29 mouse cellular contexts compared by ENCODE assay signal in genomic region chr16:31327891-31328290, GRCm38 (mm10). TPM values are rescaled to one million over a fixed set of nuclear protein-coding genes. Genes with fewer than 3 reads are reported as not detected.
DNase-seq lines count a peak whose midpoint lies in the region; ATAC-seq and TF ChIP-seq lines count a peak whose summit lies in the region.
"Had no signal": no experiment of that assay in that cellular context is flagged by ENCODE, and none has a peak within 500 bp of the region (broad histone marks: within the 10 kb centered on the region; RNA-seq: fewer than 3 reads in every experiment).

No protein-coding gene starts in this region.

- 0 out of 2 replicates have a peak overlapping the region, but pooled peaks have one; percentile 22 for H3K27ac ChIP-seq in heart, postnatal 0 days (ENCODE audit: low read depth)
- H3K27ac ChIP-seq in heart, embryonic 11.5 days (ENCODE audit: low read depth, low read length), result no peak overlapping the region
- peak overlapping the region; percentile 70 for H3K27ac ChIP-seq in lung, embryonic 16.5 days (ENCODE audit: low read length)
- H3K27ac ChIP-seq: hindbrain, embryonic 12.5 days; hindbrain, postnatal 0 days; intestine, embryonic 15.5 days; limb, embryonic 13.5 days; liver, embryonic 13.5 days; midbrain, embryonic 12.5 days; neural tube, embryonic 12.5 days had no signal

- no peak for TF ChIP-seq EP300 in heart, postnatal 0 days (IDR thresholded peaks at IDR 0.05; ENCODE audit: low read depth)

- no peaks in the 10 kb centered on the region for H3K36me3 ChIP-seq in heart, postnatal 0 days (replicated peaks; ENCODE audit: control insufficient read depth, insufficient read depth, low read length)
- no peaks in the 10 kb centered on the region for H3K36me3 ChIP-seq in heart, embryonic 11.5 days (ENCODE audit: control insufficient read depth, insufficient read depth, low read length)
- H3K36me3 ChIP-seq in lung, embryonic 16.5 days (ENCODE audit: control insufficient read depth, insufficient read depth, low read length), result no peaks in the 10 kb centered on the region
- H3K36me3 ChIP-seq: G1E; hindbrain, embryonic 12.5 days; intestine, embryonic 15.5 days; limb, embryonic 13.5 days; liver, embryonic 13.5 days; midbrain, embryonic 12.5 days; neural tube, embryonic 12.5 days had no signal

- no peak overlapping the region for H3K9ac ChIP-seq in heart, postnatal 0 days (replicated peaks; ENCODE audit: low read depth, low read length)
- no peak overlapping the region for H3K9ac ChIP-seq in heart, embryonic 11.5 days (ENCODE audit: low read depth, low read length)
- H3K9ac ChIP-seq in lung, embryonic 16.5 days (ENCODE audit: low read length), result no peak overlapping the region
- H3K9ac ChIP-seq: hindbrain, embryonic 12.5 days; intestine, embryonic 15.5 days; limb, embryonic 13.5 days; liver, embryonic 13.5 days; midbrain, embryonic 12.5 days; neural tube, embryonic 12.5 days had no signal

- no peaks in the 10 kb centered on the region for H3K4me1 ChIP-seq in heart, postnatal 0 days (ENCODE audit: control insufficient read depth, insufficient read depth)
- H3K4me1 ChIP-seq in heart, embryonic 11.5 days (ENCODE audit: control insufficient read depth, insufficient read depth, low read length), result no peaks in the 10 kb centered on the region
- peaks cover 13% of the 10 kb centered on the region for H3K4me1 ChIP-seq in lung, embryonic 16.5 days (replicated peaks; ENCODE audit: control insufficient read depth, insufficient read depth, low read length)
- H3K4me1 ChIP-seq: hindbrain, embryonic 12.5 days; liver, embryonic 13.5 days had no signal

- no peak for ATAC-seq in heart, postnatal 0 days (ENCODE audit: insufficient read depth, low read depth)
- no peak for ATAC-seq in heart, embryonic 11.5 days (replicated peaks; ENCODE audit: insufficient number of reproducible peaks, low FRiP score, low TSS enrichment)
- no peak for ATAC-seq in lung, embryonic 16.5 days (ENCODE audit: low read depth)
- no peak for ATAC-seq in megakaryocyte-erythroid progenitor cell, adult 5-6 weeks (replicated peaks; ENCODE audit: low FRiP score, low TSS enrichment, poor library complexity, severe bottlenecking)
- ATAC-seq: CD4-positive, CD25-positive, alpha-beta regulatory T cell, adult 4 months; forebrain, embryonic 16.5 days; hindbrain, postnatal 0 days; intestine, embryonic 15.5 days had no signal

- H3K9me3 ChIP-seq in heart, postnatal 0 days (replicated peaks; ENCODE audit: control insufficient read depth, low read length), result no peaks in the 10 kb centered on the region
- H3K9me3 ChIP-seq in heart, embryonic 11.5 days (replicated peaks; ENCODE audit: control insufficient read depth, low read length), result no peaks in the 10 kb centered on the region
- no peaks in the 10 kb centered on the region for H3K9me3 ChIP-seq in lung, embryonic 16.5 days (ENCODE audit: control insufficient read depth, low read length)
- H3K9me3 ChIP-seq: G1E; hindbrain, embryonic 12.5 days; intestine, embryonic 15.5 days; limb, embryonic 13.5 days; liver, embryonic 13.5 days; midbrain, embryonic 12.5 days; neural tube, embryonic 12.5 days had no signal

- DNase-seq in heart, postnatal 0 days (ENCODE audit: low spot score), result no peak
- DNase-seq in lung, postnatal 25 days (ENCODE audit: low spot score), result no peak
- peak; percentile 35 for DNase-seq in R1 (ENCODE audit: low read depth, low spot score)
- DNase-seq in cerebellum, postnatal 36 days, result no peak
- DNase-seq: adrenal gland, postnatal 25 days; cerebellum, adult 18-20 months; cerebellum, postnatal 10 days; heart, postnatal 36 days; kidney, postnatal 4 days; liver, embryonic 13.5 days; lung, adult 2 months; right cerebral cortex, adult 18-20 months; spleen, adult 18-20 months; thymus, adult 18-20 months; thymus, postnatal 36 days had no signal

- TF ChIP-seq CTCF in heart, postnatal 0 days (IDR thresholded peaks at IDR 0.05; ENCODE audit: low read depth), result no peak

- no peak overlapping the region for H3K4me2 ChIP-seq in heart, postnatal 0 days (ENCODE audit: low read depth, low read length)
- no peak overlapping the region for H3K4me2 ChIP-seq in heart, embryonic 11.5 days
- H3K4me2 ChIP-seq in lung, embryonic 16.5 days (ENCODE audit: low read depth, low read length), result no peak overlapping the region
- H3K4me2 ChIP-seq: hindbrain, embryonic 12.5 days; intestine, embryonic 15.5 days; limb, embryonic 13.5 days; liver, embryonic 13.5 days; midbrain, embryonic 12.5 days; neural tube, embryonic 12.5 days had no signal

- no peaks in the 10 kb centered on the region for H3K27me3 ChIP-seq in heart, postnatal 0 days (ENCODE audit: control insufficient read depth, insufficient read depth, low read length)
- no peaks in the 10 kb centered on the region for H3K27me3 ChIP-seq in heart, embryonic 11.5 days (ENCODE audit: control insufficient read depth, insufficient read depth, low read length)
- H3K27me3 ChIP-seq in lung, embryonic 16.5 days (ENCODE audit: control insufficient read depth, insufficient read depth, low read depth, low read length), result no peaks in the 10 kb centered on the region
- H3K27me3 ChIP-seq: hindbrain, embryonic 12.5 days; intestine, embryonic 15.5 days; limb, embryonic 13.5 days; liver, embryonic 13.5 days; midbrain, embryonic 12.5 days; neural tube, embryonic 12.5 days had no signal

- no peak overlapping the region for H3K4me3 ChIP-seq in heart, postnatal 0 days (ENCODE audit: low read depth, low read length)
- H3K4me3 ChIP-seq in heart, embryonic 11.5 days (ENCODE audit: low read depth, low read length), result no peak overlapping the region
- no peak overlapping the region for H3K4me3 ChIP-seq in lung, embryonic 16.5 days (ENCODE audit: low read length)
- H3K4me3 ChIP-seq: erythroblast, embryonic 14.5 days; hindbrain, embryonic 12.5 days; intestine, embryonic 15.5 days; limb, embryonic 13.5 days; liver, embryonic 13.5 days; midbrain, embryonic 12.5 days; myocyte; neural tube, embryonic 12.5 days had no signal

- 76% methylated on average over 2 of the region's 2 CpGs for WGBS in heart, postnatal 0 days
- 88% methylated on average over 2 of the region's 2 CpGs for WGBS in heart, embryonic 11.5 days (ENCODE audit: insufficient replicate concordance)
- 88% methylated on average over 2 of the region's 2 CpGs for WGBS in lung, embryonic 16.5 days

RNA-seq across cellular contexts. Expression of gene Apod, which starts 13.3 kb away (rescaled TPM):
- not detected in 2 replicates for total RNA-seq in heart, postnatal 0 days (2014; rRNA removed; ENCODE audit: low replicate concordance)
- 0.51 and 0.75 TPM in 2 replicates for polyA plus RNA-seq in heart, postnatal 0 days (2015; fragmentation: Nextera tagmentation; extraction: Ambion mirVana)
- polyA plus RNA-seq in heart, embryonic 11.5 days (2014; fragmentation: Nextera tagmentation; extraction: Ambion mirVana), result not detected in 2 replicates
- polyA plus RNA-seq in lung, embryonic 16.5 days (2015; fragmentation: Nextera tagmentation; extraction: Ambion mirVana), result 0.38 and 1.2 TPM in 2 replicates
- not detected in 2 replicates for total RNA-seq in megakaryocyte-erythroid progenitor cell, adult 5-6 weeks (2014; fragmentation: Nextera tagmentation)
- not detected in 2 replicates for total RNA-seq in megakaryocyte-erythroid progenitor cell, adult 5-6 weeks (2017)
- total RNA-seq: G1E had no signal
- polyA plus RNA-seq: CD4-positive, CD25-positive, alpha-beta regulatory T cell, adult 4 months; erythroblast, embryonic 14.5 days; G1E had no signal

RNA-seq across cellular contexts. Expression of gene Ppp1r2, which starts 52.8 kb away (rescaled TPM):
- 83.5 and 87.1 TPM in 2 replicates for total RNA-seq in heart, postnatal 0 days (2014; rRNA removed; ENCODE audit: low replicate concordance)
- 114 and 125 TPM in 2 replicates for polyA plus RNA-seq in heart, postnatal 0 days (2015; fragmentation: Nextera tagmentation; extraction: Ambion mirVana)
- 90.8 and 91.1 TPM in 2 replicates for polyA plus RNA-seq in heart, embryonic 11.5 days (2014; fragmentation: Nextera tagmentation; extraction: Ambion mirVana)
- 110 and 116 TPM in 2 replicates for polyA plus RNA-seq in lung, embryonic 16.5 days (2015; fragmentation: Nextera tagmentation; extraction: Ambion mirVana)
- 43.3 and 53.4 TPM in 2 replicates for total RNA-seq in megakaryocyte-erythroid progenitor cell, adult 5-6 weeks (2014; fragmentation: Nextera tagmentation)
- total RNA-seq in megakaryocyte-erythroid progenitor cell, adult 5-6 weeks (2017), result 48.4 and 57.5 TPM in 2 replicates
